Mouse (Mus musculus) heart, postnatal 14 days (tissue): Measurements from ENCODE around the gene Ift46. TPM values are rescaled to one million over a fixed set of nuclear protein-coding genes. Genes with fewer than 3 reads are reported as not detected.

Source experiments
- DNase-seq, 2 experiments: peaks; one replicate each; pipeline ENCODE4 v3.0.0; 2021 to 2022
- intact Hi-C: fragments of 180-260 bp; cut with DNase I; formaldehyde crosslinking; loops from one replicate; pipeline ENCODE4 v1.15.1; 2025
- long read RNA-seq, 2 experiments: library from polyadenylated mRNA; stranded (forward); transcript quantifications; one replicate each; pipeline ENCODE4 v2.0.0; 2021
- total RNA-seq, 2 experiments: library from RNA; stranded (reverse); gene quantifications; 2 replicates each; pipeline ENCODE4 v1.2.3; 2021

Gene Ift46
- 10 to 100 TPM; 32.7 to 41.8 TPM for total RNA-seq
- long read RNA-seq, experiment 1, full-length matches to known transcripts: 14 of 16 reads
- long read RNA-seq, experiment 1, partial matches to known transcripts: 1 of 16 reads
- long read RNA-seq, experiment 1, other reads (novel, unspliced or antisense): 1 of 16 reads
- long read RNA-seq, experiment 2, full-length matches to known transcripts: 13 of 16 reads
- long read RNA-seq, experiment 2, partial matches to known transcripts: 1 of 16 reads
- long read RNA-seq, experiment 2, other reads (novel, unspliced or antisense): 2 of 16 reads

DNA sequence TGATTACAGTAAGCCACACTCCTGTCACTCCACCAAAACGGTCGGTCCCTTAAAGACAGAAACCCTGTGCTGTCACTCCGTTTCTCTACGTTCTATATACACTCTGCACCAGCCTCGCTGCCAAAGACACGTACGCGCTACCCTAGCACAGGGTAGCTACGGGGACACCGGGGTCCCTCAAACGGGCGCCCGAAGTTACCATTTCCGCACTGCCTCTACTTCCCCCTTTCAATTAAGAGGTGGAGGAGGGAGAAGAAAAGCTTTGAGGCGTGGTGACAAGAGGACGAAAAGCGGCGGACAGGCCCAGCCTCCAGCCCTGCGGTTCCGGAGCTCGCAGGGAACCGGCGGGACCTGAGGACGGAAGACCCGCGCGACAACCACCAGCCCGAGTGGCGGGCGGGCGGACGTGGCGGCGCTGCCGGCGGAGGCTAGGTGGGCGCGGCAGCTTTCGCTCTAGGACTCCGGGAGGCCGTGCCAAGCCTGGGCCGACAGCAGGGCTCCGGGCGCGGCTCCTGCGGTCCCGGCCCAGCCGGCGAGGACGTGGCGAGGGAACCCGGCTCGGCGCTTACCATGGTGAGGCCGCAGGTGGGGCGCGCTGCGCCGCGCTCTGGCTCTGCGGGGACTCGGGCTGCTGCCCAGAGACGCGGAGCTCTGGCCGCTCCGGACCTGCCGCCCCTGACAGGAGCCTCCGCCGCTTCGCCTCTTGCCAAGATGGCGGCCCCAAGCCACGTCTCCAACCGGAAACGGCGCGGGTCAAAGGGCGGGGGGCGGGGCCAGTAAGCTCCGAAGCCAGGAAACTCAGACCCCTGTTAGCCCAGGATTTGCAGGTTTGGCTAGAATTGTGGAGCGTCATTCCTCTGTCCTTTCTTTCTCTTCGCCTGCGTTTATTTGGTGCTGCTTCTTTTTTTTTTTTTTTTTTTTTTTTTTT lies at the start of gene Ift46, which contains the start of gene Arcn1:
TSS of gene Ift46 (plus strand) at position 808 of the 928 bp plus-strand sequence.
TSS of gene Arcn1 (minus strand) at position 745 of the 928 bp plus-strand sequence.
- intact Hi-C loops: no loop called here

GRCm38 (mm10) chr9:44718937-44719631 lies 48.6 kb upstream of the Ift46 start:
- intact Hi-C loops: no loop called here
- DNase-seq: no peak

More for the DNA sequence above, at the start of gene Ift46, which contains the start of gene Arcn1:
- DNase-seq: peak; percentile 86

GRCm38 (mm10) chr9:44719632-44720357 lies 47.9 kb upstream of the Ift46 start:
- no peak for DNase-seq
- intact Hi-C loops: no loop called here

GRCm38 (mm10) chr9:44720358-44721153 lies 47.2 kb upstream of the Ift46 start:
- peak; percentile 42 to 61 for DNase-seq
- intact Hi-C loops: no loop called here

- peak; percentile 90 to 94 for DNase-seq
- intact Hi-C loops: no loop called here
Measured at GRCm38 (mm10) chr9:44721154-44721876, 46.4 kb upstream of the Ift46 start.

- no peak for DNase-seq
Measured at GRCm38 (mm10) chr9:44721877-44722186, 45.9 kb upstream of the Ift46 start.

DNA sequence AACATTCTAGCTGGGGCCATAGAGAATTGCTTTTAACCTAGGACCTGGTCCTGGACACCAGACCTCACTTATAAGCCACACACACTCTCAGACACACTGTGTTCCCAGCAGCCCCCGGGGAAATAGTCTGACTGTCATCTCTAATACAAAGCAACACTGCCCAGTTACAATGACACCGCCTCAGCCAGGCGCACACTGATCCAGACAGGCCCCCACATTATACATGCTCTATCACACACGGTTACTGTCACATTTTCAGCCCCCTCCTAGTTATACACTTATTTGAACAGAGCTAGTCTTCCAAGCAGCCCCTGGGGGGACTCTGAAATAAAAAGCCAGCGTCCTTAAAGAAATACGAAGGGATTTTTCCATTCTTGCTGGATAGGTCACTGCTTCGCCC lies 45.1 kb upstream of the Ift46 start:
- no peak for DNase-seq
- intact Hi-C loops: no loop called here

More at GRCm38 (mm10) chr9:44721877-44722186, 45.9 kb upstream of the Ift46 start:
- intact Hi-C loops: no loop called here

DNA sequence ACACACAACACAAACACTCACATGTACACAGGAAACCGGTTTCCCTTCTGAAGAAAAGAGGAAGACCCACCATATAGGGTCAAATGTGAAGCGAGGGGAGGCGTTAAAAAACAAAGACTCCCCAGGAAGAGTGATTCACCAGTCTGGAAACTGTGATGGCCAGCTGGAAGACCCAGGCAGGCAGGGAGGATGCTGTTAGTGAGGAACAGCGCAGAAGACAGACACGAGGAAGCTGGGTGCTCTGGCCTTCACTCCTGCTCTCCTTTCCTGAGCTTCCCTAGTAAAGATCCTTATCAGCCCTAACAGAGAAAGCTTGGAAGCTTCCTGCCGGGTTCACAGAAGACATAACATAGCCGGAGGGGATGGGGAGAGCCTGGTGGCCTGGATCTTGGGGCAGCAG lies 44.7 kb upstream of the Ift46 start:
- intact Hi-C loops: no loop called here
- DNase-seq: peak in 1 of 2 experiments; percentile 37

- intact Hi-C loops: no loop called here
- no peak for DNase-seq
Measured at GRCm38 (mm10) chr9:44723521-44724041, 44.1 kb upstream of the Ift46 start.

- intact Hi-C loops: no loop called here
- DNase-seq: peak; percentile 63 to 66
Measured at GRCm38 (mm10) chr9:44724223-44724622, 43.5 kb upstream of the Ift46 start.

DNA sequence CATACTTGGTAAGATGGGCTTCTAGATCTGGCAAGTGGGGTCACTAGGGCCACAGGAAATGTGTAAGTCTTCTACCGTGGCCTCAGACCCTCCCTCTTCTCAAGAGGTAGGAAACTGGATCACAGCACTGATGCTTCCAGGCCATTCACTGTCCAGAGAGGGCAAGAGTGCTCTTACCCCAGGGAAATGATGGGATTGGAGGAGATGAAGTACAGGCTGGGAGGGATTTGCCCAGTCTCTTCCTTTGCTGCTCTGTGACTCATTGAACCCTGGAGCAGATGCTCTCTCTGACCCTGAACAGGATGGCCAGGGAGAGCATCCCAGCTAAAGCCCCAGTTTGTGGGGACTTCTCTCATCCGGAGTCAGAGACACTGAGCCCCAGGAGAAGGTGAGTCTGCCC lies 43.0 kb upstream of the Ift46 start:
- intact Hi-C loops: no loop called here
- DNase-seq: no peak

DNA sequence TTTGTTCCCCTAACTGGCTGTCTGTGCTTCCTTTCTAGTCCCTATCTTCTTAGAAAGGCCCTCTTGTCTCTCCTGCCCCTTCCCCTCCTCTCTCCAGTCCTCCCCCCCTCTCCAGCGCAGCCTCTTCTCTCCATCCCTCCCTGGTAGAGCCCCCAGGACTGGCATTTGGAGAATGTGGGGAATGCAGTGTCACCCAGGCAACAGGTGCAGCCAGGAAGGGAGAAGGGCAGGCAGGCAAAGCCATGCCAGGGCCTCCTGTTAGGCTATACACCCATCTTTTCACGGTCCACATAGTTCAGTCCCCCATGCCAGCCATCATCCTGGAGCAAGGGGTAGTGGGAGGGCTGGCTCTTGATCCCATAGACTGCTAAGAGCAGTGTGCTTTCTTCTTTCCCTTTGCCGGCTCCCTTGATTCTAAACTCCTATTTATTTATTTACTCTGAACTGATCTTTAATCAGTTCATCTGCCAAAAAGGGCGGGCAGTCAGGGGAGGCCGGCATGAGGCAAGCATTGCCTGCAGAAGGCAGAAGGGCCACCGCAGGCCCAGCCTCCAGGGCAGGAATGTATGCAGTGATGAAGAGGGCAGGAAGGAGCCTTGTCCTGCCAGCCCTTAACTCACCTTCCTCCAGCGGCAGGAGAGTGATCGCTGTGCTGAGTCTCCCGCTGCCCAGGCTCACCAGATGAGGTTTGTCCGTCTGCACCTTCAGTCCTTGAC lies 41.1 kb upstream of the Ift46 start:
- no peak for DNase-seq
- intact Hi-C loops: no loop called here

- intact Hi-C loops: no loop called here
- DNase-seq: no peak
Measured at GRCm38 (mm10) chr9:44727441-44727840, 40.3 kb upstream of the Ift46 start.

GRCm38 (mm10) chr9:44732130-44732549 lies 35.6 kb upstream of the Ift46 start:
- intact Hi-C loops: loop anchor here (5.0 kb wide), 1 partner anchor 40 kb away; no protein-coding TSS in a partner anchor
- DNase-seq: no peak

- peak in 1 of 2 experiments; percentile 61 for DNase-seq
- intact Hi-C loops: loop anchor here (5.0 kb wide), 1 partner anchor 41 kb away; no protein-coding TSS in a partner anchor
Measured at GRCm38 (mm10) chr9:44732921-44733530, 34.7 kb upstream of the Ift46 start.

- intact Hi-C loops: loop anchor here (2.0 to 5.0 kb wide), 2 partner anchors 25 to 42 kb away; no protein-coding TSS in a partner anchor
- DNase-seq: peak; percentile 82 to 86
Measured at GRCm38 (mm10) chr9:44733671-44734523, 33.8 kb upstream of the Ift46 start.
